Mouse (Mus musculus): ENCODE data around the gene Sec14l1. TPM values are rescaled to one million over a fixed set of nuclear protein-coding genes. Genes with fewer than 3 reads are reported as not detected.
A peak's percentile ranks its signal among the peaks of the same experiment; 100 is the strongest.

Gene Sec14l1
- polyA plus RNA-seq, 1 experiment from 2014 or later, result 41.1 TPM

- Histone ChIP-seq H3K27ac (ENCODE audit: low read length) (peak overlapping the region; percentile 78; the same call in 1 of the 2 replicates), H3K9ac (replicated peaks; ENCODE audit: low read depth, low read length) (peak overlapping the region; percentile 92), H3K4me1 (ENCODE audit: control insufficient read depth, insufficient read depth, low read length) (peaks cover 19% of the 10 kb centered on the region), H3K9me3 (ENCODE audit: control insufficient read depth, low read depth, low read length) (no peaks in the 10 kb centered on the region), H3K36me3 (ENCODE audit: control insufficient read depth, insufficient read depth, low read length) (peaks cover 29% of the 10 kb centered on the region), H3K4me3 (ENCODE audit: low read depth, low read length) (peak overlapping the region; percentile 87), H3K4me2 (replicated peaks; ENCODE audit: low read depth, low read length) (peak overlapping the region; percentile 88), H3K27me3 (ENCODE audit: control insufficient read depth, insufficient read depth, low read length) (no peaks in the 10 kb centered on the region)
- peak; percentile 72 for ATAC-seq (ENCODE audit: insufficient number of reproducible peaks, insufficient read depth, low FRiP score, low read depth)
- under 1% methylated on average over 54 of the region's 54 CpGs for WGBS
Observed at GRCm38 (mm10) chr11:117076576-117077196, 38.3 kb upstream of the Sec14l1 start.

- no peaks in the 10 kb centered on the region for H3K9me3 ChIP-seq (ENCODE audit: control insufficient read depth, low read depth, low read length)
- WGBS, result 4% methylated on average over 8 of the region's 8 CpGs
- peaks cover 24% of the 10 kb centered on the region for H3K4me1 ChIP-seq (ENCODE audit: control insufficient read depth, insufficient read depth, low read length)
- peak overlapping the region; percentile 88 for H3K4me2 ChIP-seq (replicated peaks; ENCODE audit: low read depth, low read length)
- no peak for ATAC-seq (ENCODE audit: insufficient number of reproducible peaks, insufficient read depth, low FRiP score, low read depth)
- H3K36me3 ChIP-seq (ENCODE audit: control insufficient read depth, insufficient read depth, low read length), result peaks cover 29% of the 10 kb centered on the region
- H3K9ac ChIP-seq (replicated peaks; ENCODE audit: low read depth, low read length), result peak overlapping the region; percentile 92
- peak overlapping the region; percentile 78; the same call in 1 of the 2 replicates for H3K27ac ChIP-seq (ENCODE audit: low read length)
- peak overlapping the region; percentile 87 for H3K4me3 ChIP-seq (ENCODE audit: low read depth, low read length)
- H3K27me3 ChIP-seq (ENCODE audit: control insufficient read depth, insufficient read depth, low read length), result no peaks in the 10 kb centered on the region
Observed at GRCm38 (mm10) chr11:117077227-117077626, 37.7 kb upstream of the Sec14l1 start.

GRCm38 (mm10) chr11:117077902-117078301 lies 37.1 kb upstream of the Sec14l1 start:
- no peak overlapping the region for H3K27ac ChIP-seq (ENCODE audit: low read length)
- H3K27me3 ChIP-seq (ENCODE audit: control insufficient read depth, insufficient read depth, low read length), result no peaks in the 10 kb centered on the region
- H3K36me3 ChIP-seq (ENCODE audit: control insufficient read depth, insufficient read depth, low read length), result peaks cover 29% of the 10 kb centered on the region
- H3K9ac ChIP-seq (replicated peaks; ENCODE audit: low read depth, low read length), result 0 out of 2 replicates have a peak overlapping the region, but pooled peaks have one; percentile 92
- ATAC-seq (ENCODE audit: insufficient number of reproducible peaks, insufficient read depth, low FRiP score, low read depth), result no peak
- peaks cover 29% of the 10 kb centered on the region for H3K4me1 ChIP-seq (ENCODE audit: control insufficient read depth, insufficient read depth, low read length)
- WGBS, result 81% methylated on average over 8 of the region's 8 CpGs
- no peak overlapping the region; the same call in 1 of the 2 replicates for H3K4me3 ChIP-seq (ENCODE audit: low read depth, low read length)
- H3K4me2 ChIP-seq (replicated peaks; ENCODE audit: low read depth, low read length), result peak overlapping the region; percentile 88; the same call in 1 of the 2 replicates
- no peaks in the 10 kb centered on the region for H3K9me3 ChIP-seq (ENCODE audit: control insufficient read depth, low read depth, low read length)

- Histone ChIP-seq H3K36me3 (ENCODE audit: control insufficient read depth, insufficient read depth, low read length) (peaks cover 29% of the 10 kb centered on the region), H3K4me3 (ENCODE audit: low read depth, low read length) (no peak overlapping the region), H3K27me3 (ENCODE audit: control insufficient read depth, insufficient read depth, low read length) (no peaks in the 10 kb centered on the region), H3K9ac (replicated peaks; ENCODE audit: low read depth, low read length) (no peak overlapping the region), H3K9me3 (ENCODE audit: control insufficient read depth, low read depth, low read length) (no peaks in the 10 kb centered on the region), H3K4me1 (ENCODE audit: control insufficient read depth, insufficient read depth, low read length) (peaks cover 29% of the 10 kb centered on the region), H3K4me2 (replicated peaks; ENCODE audit: low read depth, low read length) (no peak overlapping the region), H3K27ac (ENCODE audit: low read length) (no peak overlapping the region)
- ATAC-seq (ENCODE audit: insufficient number of reproducible peaks, insufficient read depth, low FRiP score, low read depth), result no peak
- 89% methylated on average over 12 of the region's 12 CpGs for WGBS
Observed at GRCm38 (mm10) chr11:117078637-117079240, 36.2 kb upstream of the Sec14l1 start.

- peaks cover 29% of the 10 kb centered on the region for H3K36me3 ChIP-seq (ENCODE audit: control insufficient read depth, insufficient read depth, low read length)
- no peak overlapping the region for H3K9ac ChIP-seq (replicated peaks; ENCODE audit: low read depth, low read length)
- no peak for ATAC-seq (ENCODE audit: insufficient number of reproducible peaks, insufficient read depth, low FRiP score, low read depth)
- no peak overlapping the region for H3K4me2 ChIP-seq (replicated peaks; ENCODE audit: low read depth, low read length)
- no peaks in the 10 kb centered on the region for H3K9me3 ChIP-seq (ENCODE audit: control insufficient read depth, low read depth, low read length)
- no peak overlapping the region for H3K27ac ChIP-seq (ENCODE audit: low read length)
- peaks cover 29% of the 10 kb centered on the region for H3K4me1 ChIP-seq (ENCODE audit: control insufficient read depth, insufficient read depth, low read length)
- WGBS, result 79% methylated on average over 17 of the region's 17 CpGs
- H3K4me3 ChIP-seq (ENCODE audit: low read depth, low read length), result no peak overlapping the region
- no peaks in the 10 kb centered on the region for H3K27me3 ChIP-seq (ENCODE audit: control insufficient read depth, insufficient read depth, low read length)
Observed at GRCm38 (mm10) chr11:117079651-117080190, 35.2 kb upstream of the Sec14l1 start.

GRCm38 (mm10) chr11:117080209-117080608 lies 34.8 kb upstream of the Sec14l1 start:
- 0 out of 2 replicates have a peak overlapping the region, but pooled peaks have one; percentile 8 for H3K9ac ChIP-seq (replicated peaks; ENCODE audit: low read depth, low read length)
- no peaks in the 10 kb centered on the region for H3K9me3 ChIP-seq (ENCODE audit: control insufficient read depth, low read depth, low read length)
- WGBS, result 85% methylated on average over 11 of the region's 11 CpGs
- H3K36me3 ChIP-seq (ENCODE audit: control insufficient read depth, insufficient read depth, low read length), result peaks cover 29% of the 10 kb centered on the region
- peaks cover 29% of the 10 kb centered on the region for H3K4me1 ChIP-seq (ENCODE audit: control insufficient read depth, insufficient read depth, low read length)
- no peak overlapping the region for H3K4me3 ChIP-seq (ENCODE audit: low read depth, low read length)
- ATAC-seq (ENCODE audit: insufficient number of reproducible peaks, insufficient read depth, low FRiP score, low read depth), result no peak
- no peaks in the 10 kb centered on the region for H3K27me3 ChIP-seq (ENCODE audit: control insufficient read depth, insufficient read depth, low read length)
- no peak overlapping the region for H3K27ac ChIP-seq (ENCODE audit: low read length)
- no peak overlapping the region for H3K4me2 ChIP-seq (replicated peaks; ENCODE audit: low read depth, low read length)

GRCm38 (mm10) chr11:117081165-117082064 lies 33.6 kb upstream of the Sec14l1 start:
- H3K4me1 ChIP-seq (ENCODE audit: control insufficient read depth, insufficient read depth, low read length), result peaks cover 25% of the 10 kb centered on the region
- 30% methylated on average over 16 of the region's 16 CpGs for WGBS
- H3K9me3 ChIP-seq (ENCODE audit: control insufficient read depth, low read depth, low read length), result no peaks in the 10 kb centered on the region
- peak; percentile 59; the same call in 1 of the 2 replicates for ATAC-seq (ENCODE audit: insufficient number of reproducible peaks, insufficient read depth, low FRiP score, low read depth)
- no peak overlapping the region for H3K4me2 ChIP-seq (replicated peaks; ENCODE audit: low read depth, low read length)
- peaks cover 29% of the 10 kb centered on the region for H3K36me3 ChIP-seq (ENCODE audit: control insufficient read depth, insufficient read depth, low read length)
- no peak overlapping the region for H3K9ac ChIP-seq (replicated peaks; ENCODE audit: low read depth, low read length)
- peak overlapping the region; percentile 73; the same call in 1 of the 2 replicates for H3K27ac ChIP-seq (ENCODE audit: low read length)
- H3K4me3 ChIP-seq (ENCODE audit: low read depth, low read length), result no peak overlapping the region
- H3K27me3 ChIP-seq (ENCODE audit: control insufficient read depth, insufficient read depth, low read length), result no peaks in the 10 kb centered on the region

- ATAC-seq (ENCODE audit: insufficient number of reproducible peaks, insufficient read depth, low FRiP score, low read depth), result no peak
- Histone ChIP-seq H3K27ac (ENCODE audit: low read length) (peak overlapping the region; percentile 73), H3K9me3 (ENCODE audit: control insufficient read depth, low read depth, low read length) (no peaks in the 10 kb centered on the region), H3K4me3 (ENCODE audit: low read depth, low read length) (no peak overlapping the region), H3K36me3 (ENCODE audit: control insufficient read depth, insufficient read depth, low read length) (peaks cover 29% of the 10 kb centered on the region), H3K27me3 (ENCODE audit: control insufficient read depth, insufficient read depth, low read length) (no peaks in the 10 kb centered on the region), H3K4me2 (replicated peaks; ENCODE audit: low read depth, low read length) (no peak overlapping the region), H3K9ac (replicated peaks; ENCODE audit: low read depth, low read length) (no peak overlapping the region), H3K4me1 (ENCODE audit: control insufficient read depth, insufficient read depth, low read length) (peaks cover 22% of the 10 kb centered on the region)
- 66% methylated on average over 11 of the region's 11 CpGs for WGBS
Observed at GRCm38 (mm10) chr11:117082353-117082934, 32.5 kb upstream of the Sec14l1 start.

Measured in stomach, embryonic 14.5 days (tissue).